Mouse (Mus musculus) C2C12 (cell line): ENCODE data around the gene Tmem135.

Experiments
- CTCF ChIP-seq: IDR thresholded peaks from one replicate; pipeline ENCODE4 v1.5.1; 2011; ENCODE audit not compliant: control insufficient read depth, insufficient read depth, insufficient read length
- USF1 ChIP-seq: IDR thresholded peaks from one replicate; pipeline ENCODE4 v1.6.1; 2011; ENCODE audit warnings: low read depth, mild to moderate bottlenecking, control low read depth, moderate library complexity

DNA sequence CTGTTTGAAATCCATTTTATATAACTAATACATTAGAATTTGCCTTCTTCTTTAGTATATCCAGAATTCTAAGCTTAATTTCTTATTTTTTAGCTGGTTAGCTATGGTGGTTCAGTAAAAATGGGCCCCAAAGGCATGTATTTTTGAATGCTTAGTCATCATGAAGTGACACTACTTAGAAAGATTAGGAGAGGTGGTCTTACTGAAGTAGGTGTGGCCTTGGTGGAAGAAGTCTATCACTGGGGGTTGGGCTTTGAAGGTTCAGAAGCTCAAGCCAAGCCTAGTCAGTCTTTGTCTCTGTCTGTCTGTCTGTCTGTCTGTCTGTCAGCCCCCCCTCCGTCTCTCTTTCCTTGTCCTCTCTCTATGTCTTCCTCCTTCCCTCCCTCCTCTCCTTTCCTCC, 198.6 kb downstream of the Tmem135 start:
- TF ChIP-seq USF1 (no peak), CTCF (no peak)
